Mouse (Mus musculus) midbrain, embryonic 14.5 days (tissue): Measurements from ENCODE around the gene Olfr315. TPM values are rescaled to one million over a fixed set of nuclear protein-coding genes. Genes with fewer than 3 reads are reported as not detected.
"Not testable (repeated sequence)": the region's sequence is repeated elsewhere in the genome, so short reads cannot be mapped to it uniquely, and the experiment has no call there.

Source experiments
- ATAC-seq: fragments of 200-750 bp; cut with Nextera tagmentation; 2 replicates; pipeline ENCODE4 v1.8.0; 2017; ENCODE audit warnings: moderate number of reproducible peaks, moderate library complexity; ENCODE audit not compliant: low FRiP score, low TSS enrichment
- DNase-seq: peaks from one replicate; pipeline ENCODE4 v3.0.0-alpha.2; 2015
- H3K27ac ChIP-seq: fragments of 300-500 bp; sonication (generic); replicated peaks from 2 replicates; pipeline ENCODE4 v1.5.1; 2014; ENCODE audit warnings: mild to moderate bottlenecking, low read depth, low read length, moderate library complexity
- H3K27me3 ChIP-seq: fragments of 300-500 bp; sonication (generic); 2 replicates; pipeline ENCODE4 v1.6.1; 2014; ENCODE audit warnings: low read length, control low read depth, mixed read lengths; ENCODE audit not compliant: control insufficient read depth, insufficient read depth
- H3K36me3 ChIP-seq: fragments of 300-500 bp; sonication (generic); 2 replicates; pipeline ENCODE4 v1.6.1; 2014; ENCODE audit warnings: low read length, control low read depth; ENCODE audit not compliant: control insufficient read depth, insufficient read depth
- H3K4me1 ChIP-seq: fragments of 300-500 bp; sonication (generic); 2 replicates; pipeline ENCODE4 v1.6.1; 2014; ENCODE audit warnings: mild to moderate bottlenecking, antibody characterized with exemption, low read length, control low read depth; ENCODE audit not compliant: control insufficient read depth, insufficient read depth
- H3K4me2 ChIP-seq: fragments of 300-500 bp; sonication (generic); 2 replicates; pipeline ENCODE4 v1.6.1; 2014; ENCODE audit warnings: mild to moderate bottlenecking, low read length, moderate library complexity
- H3K4me3 ChIP-seq: fragments of 300-500 bp; sonication (generic); replicated peaks from 2 replicates; pipeline ENCODE4 v1.5.1; 2014; ENCODE audit warnings: low read depth, low read length
- H3K9ac ChIP-seq: fragments of 300-500 bp; sonication (generic); replicated peaks from 2 replicates; pipeline ENCODE4 v1.6.1; 2014; ENCODE audit warnings: mild to moderate bottlenecking, low read length, moderate library complexity
- H3K9me3 ChIP-seq: fragments of 300-500 bp; sonication (generic); 2 replicates; pipeline ENCODE4 v1.6.1; 2016; ENCODE audit warnings: low read length, control low read depth, mixed read lengths; ENCODE audit not compliant: control insufficient read depth
- WGBS: fragments of 180-500 bp; shearing (Covaris S2); extraction: QIAGEN DNeasy Blood & Tissue Kit; methylation state at CpG from one replicate; pipeline ENCODE4 v1.1.7; 2014; 5-methylcytosine and 5-hydroxymethylcytosine counted together
- polyA plus RNA-seq: library from polyadenylated mRNA; unstranded; fragments of >200 nt; fragmentation: Nextera tagmentation; extraction: Ambion mirVana; gene quantifications from 2 replicates; pipeline ENCODE4 v1.2.1, GENCODE M21; 2014

Gene Olfr315
- polyA plus RNA-seq = not detected in 2 replicates

DNA sequence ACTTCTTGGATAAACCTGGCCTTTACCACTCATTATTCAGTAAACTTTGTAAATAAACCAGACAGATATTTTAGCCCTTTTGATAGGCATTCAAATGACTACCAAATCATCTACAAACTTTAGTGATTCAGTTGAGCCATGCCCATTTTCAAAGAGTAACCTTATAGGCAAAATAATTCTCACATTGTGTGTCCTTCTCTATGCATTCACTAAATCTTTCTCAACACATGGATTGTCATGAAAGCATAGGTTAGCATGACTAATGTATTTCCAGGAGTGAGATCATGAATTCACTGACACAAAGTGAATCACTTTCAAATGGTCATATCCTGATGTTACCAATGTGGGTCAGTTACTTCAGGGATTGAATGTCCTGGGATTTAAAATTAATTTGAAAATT is at the start of gene Olfr315:
Gene Olfr315, plus strand, starts transcription at position 301 of the 400 bp plus-strand sequence.
- Histone ChIP-seq H3K4me2 (no peak within 1 kb of the TSS), H3K9ac (no peak within 1 kb of the TSS), H3K27ac (no peak within 1 kb of the TSS), H3K27me3 (no peaks in the 10 kb centered on the region), H3K9me3 (no peaks in the 10 kb centered on the region), H3K4me1 (no peaks in the 10 kb centered on the region), H3K36me3 (no peaks in the 10 kb centered on the region), H3K4me3 (no peak within 1 kb of the TSS)
- DNase-seq (no peak), ATAC-seq (no peak)

DNA sequence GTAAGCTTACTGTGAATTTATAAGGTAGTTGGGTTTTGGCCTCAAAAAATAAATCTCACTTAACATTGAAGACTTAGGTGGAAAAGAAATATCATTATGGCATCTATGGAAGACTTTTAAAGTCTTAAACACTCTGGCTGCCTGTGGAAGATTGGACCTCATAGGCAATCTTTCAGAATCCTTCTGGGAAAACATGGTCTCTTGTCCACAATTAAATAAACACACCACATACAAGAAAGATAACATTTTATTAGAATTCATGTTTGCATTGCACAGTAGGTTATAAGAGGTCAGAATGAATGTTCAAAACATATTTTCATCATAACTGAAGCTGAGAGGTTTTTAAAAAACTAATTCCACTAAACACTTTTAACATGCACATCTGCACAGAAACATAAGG is 49.1 kb upstream of the Olfr315 start, which contains the start of gene Olfr318:
Gene Olfr318, minus strand, starts transcription at position 101 of the 400 bp plus-strand sequence.
- Histone ChIP-seq H3K9me3 (no peaks in the 10 kb centered on the region), H3K27me3 (no peaks in the 10 kb centered on the region), H3K27ac (no peak within 1 kb of the TSS), H3K36me3 (no peaks in the 10 kb centered on the region), H3K4me3 (no peak within 1 kb of the TSS), H3K4me1 (no peaks in the 10 kb centered on the region), H3K9ac (no peak within 1 kb of the TSS), H3K4me2 (no peak within 1 kb of the TSS)
- no peak for ATAC-seq
- DNase-seq = no peak

DNA sequence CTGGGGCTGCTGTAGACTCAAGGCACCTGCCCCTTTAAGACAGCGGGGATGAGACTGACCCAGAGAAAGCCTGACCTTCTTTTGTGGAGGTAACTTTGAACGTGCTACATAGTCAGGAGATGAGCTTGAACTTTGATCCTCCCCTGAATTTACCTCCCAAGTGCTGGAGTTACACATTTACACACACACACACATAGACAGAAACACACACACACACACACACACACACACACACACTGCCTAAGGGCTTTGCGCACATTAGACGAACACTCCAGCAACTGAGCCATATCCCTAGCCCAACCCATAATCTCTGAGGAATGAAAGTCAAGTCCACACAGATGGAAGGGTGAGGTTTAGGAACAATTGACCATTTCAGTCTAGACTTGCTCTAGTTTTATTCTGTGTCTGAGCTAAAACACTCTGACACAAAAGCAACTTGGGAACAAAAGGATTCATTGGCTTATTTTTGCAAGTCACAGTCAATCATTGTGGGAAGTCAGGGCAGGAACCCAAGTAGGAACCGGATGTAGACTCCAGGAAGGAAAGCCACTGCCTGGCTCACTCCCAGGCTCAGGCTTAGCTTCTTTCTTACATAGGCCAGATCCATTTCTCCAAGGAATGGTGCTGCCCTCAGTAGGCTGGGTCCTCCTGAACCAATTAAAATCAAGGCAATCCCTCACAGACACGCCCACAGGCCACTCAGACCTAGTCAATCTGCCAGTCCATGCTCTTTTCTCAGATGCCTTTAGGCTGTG is 44.9 kb upstream of the Olfr315 start:
- 76% methylated on average over 6 of the region's 6 CpGs for WGBS
- H3K9me3 ChIP-seq, H3K4me2 ChIP-seq, H3K4me3 ChIP-seq, ATAC-seq, H3K27me3 ChIP-seq, H3K4me1 ChIP-seq, H3K27ac ChIP-seq, H3K9ac ChIP-seq, H3K36me3 ChIP-seq, DNase-seq: not testable (repeated sequence)

DNA sequence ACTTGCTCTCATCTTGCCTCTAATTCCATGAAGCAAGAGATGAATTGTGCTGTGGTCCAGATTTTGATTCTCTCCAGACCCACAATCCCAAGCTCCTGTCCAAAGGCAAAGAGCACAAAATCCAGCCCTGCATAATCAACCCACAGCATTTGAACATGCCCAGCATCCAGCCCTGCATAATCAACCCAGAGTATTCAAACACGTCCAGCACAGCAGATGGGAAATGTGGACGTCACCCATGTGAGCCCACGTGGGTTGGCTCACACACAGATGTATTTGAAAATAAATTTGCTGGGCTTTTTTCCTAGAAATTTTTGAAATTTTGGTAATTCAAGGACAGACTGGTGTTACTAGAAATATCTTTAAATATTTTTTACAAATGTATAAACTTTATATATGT is 39.6 kb upstream of the Olfr315 start:
- H3K4me2 ChIP-seq = no peak overlapping the region
- no peaks in the 10 kb centered on the region for H3K36me3 ChIP-seq
- DNase-seq (peak; percentile 31), ATAC-seq (no peak)
- H3K27me3 ChIP-seq = no peaks in the 10 kb centered on the region
- no peak overlapping the region for H3K27ac ChIP-seq
- H3K9ac ChIP-seq = no peak overlapping the region
- H3K4me1 ChIP-seq = no peaks in the 10 kb centered on the region
- no peaks in the 10 kb centered on the region for H3K9me3 ChIP-seq
- H3K4me3 ChIP-seq = no peak overlapping the region
- 56% methylated on average over 3 of the region's 3 CpGs for WGBS

DNA sequence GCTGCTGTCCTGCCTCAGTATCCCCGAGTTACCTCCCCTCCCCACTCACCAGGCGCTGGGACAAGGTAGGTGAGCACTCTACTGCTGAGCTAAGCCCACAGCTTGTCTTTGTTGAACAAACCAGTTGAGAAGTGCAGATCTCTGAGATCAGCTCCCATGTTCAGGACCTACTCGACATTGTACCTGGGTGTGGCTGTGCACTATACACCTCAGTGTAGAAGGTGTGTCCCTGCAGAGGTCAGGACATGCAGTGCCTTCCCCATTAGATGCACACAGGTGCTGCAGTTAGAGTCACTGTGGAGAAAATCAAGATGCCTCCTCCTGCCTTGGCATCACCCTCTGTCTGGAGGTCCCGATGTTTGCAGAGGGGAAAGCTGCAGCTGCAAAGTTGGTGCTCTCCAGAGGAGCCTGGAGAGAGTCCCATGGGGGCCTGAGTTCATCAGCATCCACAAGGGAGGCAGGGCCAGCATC is 34.2 kb upstream of the Olfr315 start, which contains the start of gene Olfr317:
Gene Olfr317, minus strand, starts transcription at position 421 of the 471 bp plus-strand sequence.
- H3K4me2 ChIP-seq = no peak within 1 kb of the TSS
- WGBS = 77% methylated on average over 4 of the region's 4 CpGs
- no peak within 1 kb of the TSS for H3K4me3 ChIP-seq
- DNase-seq = no peak
- H3K4me1 ChIP-seq = no peaks in the 10 kb centered on the region
- H3K36me3 ChIP-seq = no peaks in the 10 kb centered on the region
- no peaks in the 10 kb centered on the region for H3K27me3 ChIP-seq
- no peak within 1 kb of the TSS for H3K27ac ChIP-seq
- no peak within 1 kb of the TSS for H3K9ac ChIP-seq
- no peaks in the 10 kb centered on the region for H3K9me3 ChIP-seq
- ATAC-seq = no peak

DNA sequence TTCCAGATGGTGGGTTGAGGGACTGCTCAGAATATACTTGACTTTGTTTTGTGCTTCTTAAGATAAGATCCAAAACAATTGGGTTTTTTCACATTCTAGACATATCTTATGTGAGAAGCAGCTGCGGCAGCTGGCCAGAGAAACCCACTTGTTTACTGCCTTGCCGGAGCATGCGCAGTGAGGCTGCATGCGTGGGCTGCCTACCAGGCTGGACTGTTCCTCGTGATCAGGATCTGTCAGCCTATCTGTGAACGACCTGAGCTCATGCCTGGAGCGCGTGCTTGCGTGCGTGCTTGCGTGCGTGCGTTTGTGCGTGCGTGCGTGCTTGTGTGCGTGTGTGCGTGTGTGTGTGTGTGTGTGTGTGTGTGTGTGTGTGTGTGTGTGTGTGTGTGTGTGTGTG is 21.9 kb upstream of the Olfr315 start:
- 85% methylated on average over 18 of the region's 18 CpGs for WGBS
- not testable (repeated sequence) for H3K4me3 ChIP-seq, DNase-seq, H3K27me3 ChIP-seq, H3K4me2 ChIP-seq, ATAC-seq, H3K9ac ChIP-seq, H3K36me3 ChIP-seq, H3K4me1 ChIP-seq, H3K9me3 ChIP-seq, H3K27ac ChIP-seq

DNA sequence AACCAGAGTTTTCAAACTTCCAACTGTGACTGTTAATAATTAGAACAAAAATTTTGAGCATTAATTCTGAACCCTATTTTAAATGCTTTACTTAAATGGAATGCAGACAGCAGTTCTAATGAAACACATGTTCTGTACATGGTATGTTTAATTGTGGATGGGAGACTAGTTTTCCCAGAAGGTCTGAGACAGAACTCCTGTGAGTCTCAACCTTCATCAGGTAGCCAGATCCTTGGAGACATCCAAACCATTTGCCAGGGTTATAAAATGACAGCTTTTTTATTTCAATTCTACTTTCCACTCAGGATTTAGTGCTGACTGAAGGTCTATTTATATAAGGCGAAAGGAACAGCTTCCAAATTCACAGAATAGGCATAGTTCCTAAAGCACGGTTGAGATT is 20.6 kb upstream of the Olfr315 start, which contains the start of gene Olfr316:
Gene Olfr316, plus strand, starts transcription at position 301 of the 400 bp plus-strand sequence.
- Histone ChIP-seq H3K9me3 (no peaks in the 10 kb centered on the region), H3K27me3 (no peaks in the 10 kb centered on the region), H3K4me2 (no peak within 1 kb of the TSS), H3K9ac (no peak within 1 kb of the TSS), H3K36me3 (no peaks in the 10 kb centered on the region), H3K4me3 (no peak within 1 kb of the TSS), H3K27ac (no peak within 1 kb of the TSS), H3K4me1 (no peaks in the 10 kb centered on the region)
- DNase-seq = no peak
- ATAC-seq = no peak
- WGBS = 89% methylated on average over 2 of the region's 2 CpGs

DNA sequence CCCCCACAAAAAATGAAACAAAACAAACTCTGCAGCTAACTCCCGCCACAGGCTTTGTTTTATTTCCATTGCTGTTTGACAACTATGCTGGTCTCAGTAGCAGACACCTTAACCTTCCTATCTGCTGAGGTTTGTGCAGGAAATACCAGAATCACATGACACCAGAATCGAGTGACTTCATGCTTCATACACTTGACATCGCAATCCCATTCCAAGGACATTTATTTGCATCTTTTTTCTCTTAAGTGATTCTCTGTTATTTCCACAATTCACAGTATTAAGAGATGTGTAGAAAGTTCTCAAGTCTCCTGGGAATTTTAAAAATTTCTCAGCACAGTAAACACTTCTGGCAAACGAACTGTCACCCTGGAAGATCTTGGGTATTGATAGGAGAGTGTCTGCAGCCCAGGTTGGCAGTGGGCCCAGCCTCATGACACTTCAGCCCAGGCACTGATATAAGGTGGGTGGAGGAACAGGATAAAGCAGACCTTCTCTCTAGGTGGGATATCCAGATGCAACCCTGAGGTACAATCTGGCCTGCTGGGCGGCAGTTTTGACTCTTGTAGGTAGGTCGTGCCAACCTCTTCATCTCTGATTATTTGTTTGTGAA is 9.6 kb downstream of the Olfr315 start, which contains the start of gene Olfr314:
Gene Olfr314, plus strand, starts transcription at position 473 of the 610 bp plus-strand sequence.
- no peak within 1 kb of the TSS for H3K4me2 ChIP-seq
- H3K4me1 ChIP-seq = no peaks in the 10 kb centered on the region
- no peak within 1 kb of the TSS for H3K27ac ChIP-seq
- no peaks in the 10 kb centered on the region for H3K27me3 ChIP-seq
- ATAC-seq (no peak), DNase-seq (no peak)
- H3K9me3 ChIP-seq = no peaks in the 10 kb centered on the region
- H3K4me3 ChIP-seq = no peak within 1 kb of the TSS
- H3K9ac ChIP-seq = no peak within 1 kb of the TSS
- H3K36me3 ChIP-seq = no peaks in the 10 kb centered on the region
- 86% methylated on average over 6 of the region's 6 CpGs for WGBS
